In genomic region chr13:104914288-104914895, GRCm38 (mm10) we compare ENCODE assay signal across 19 mouse cellular contexts. TPM values are rescaled to one million over a fixed set of nuclear protein-coding genes. Genes with fewer than 3 reads are reported as not detected.
DNase-seq lines count a peak whose midpoint lies in the region; ATAC-seq and TF ChIP-seq lines count a peak whose summit lies in the region.
"Had no signal": no experiment of that assay in that cellular context is flagged by ENCODE, and none has a peak within 500 bp of the region (broad histone marks: within the 10 kb centered on the region; RNA-seq: fewer than 3 reads in every experiment).

No protein-coding gene starts in this region.

- no peaks in the 10 kb centered on the region for H3K9me3 ChIP-seq in forebrain, embryonic 11.5 days (ENCODE audit: control insufficient read depth, low read length)
- H3K9me3 ChIP-seq in forebrain, embryonic 16.5 days (ENCODE audit: control insufficient read depth, low read length), result no peaks in the 10 kb centered on the region
- H3K9me3 ChIP-seq in CH12.LX (replicated peaks; ENCODE audit: low read length), result peaks cover 2% of the 10 kb centered on the region
- no peaks in the 10 kb centered on the region for H3K9me3 ChIP-seq in forebrain, postnatal 0 days (ENCODE audit: low read length)
- no peaks in the 10 kb centered on the region for H3K9me3 ChIP-seq in midbrain, embryonic 15.5 days
- H3K9me3 ChIP-seq: heart, embryonic 15.5 days; limb, embryonic 10.5 days; liver, embryonic 12.5 days; stomach, embryonic 15.5 days had no signal

- H3K9ac ChIP-seq in forebrain, embryonic 11.5 days (ENCODE audit: low read length), result no peak overlapping the region
- H3K9ac ChIP-seq in forebrain, embryonic 16.5 days (replicated peaks; ENCODE audit: low read depth, low read length), result no peak overlapping the region
- no peak overlapping the region for H3K9ac ChIP-seq in CH12.LX (ENCODE audit: insufficient read depth, low read depth)
- no peak overlapping the region for H3K9ac ChIP-seq in forebrain, postnatal 0 days
- no peak overlapping the region for H3K9ac ChIP-seq in midbrain, embryonic 15.5 days
- H3K9ac ChIP-seq: heart, embryonic 15.5 days; liver, embryonic 12.5 days; stomach, embryonic 15.5 days had no signal

- no peak overlapping the region for H3K27ac ChIP-seq in forebrain, embryonic 11.5 days (ENCODE audit: low read depth, low read length)
- no peak overlapping the region for H3K27ac ChIP-seq in forebrain, embryonic 16.5 days (ENCODE audit: low read length)
- H3K27ac ChIP-seq in CH12.LX (ENCODE audit: insufficient read depth, low read depth), result no peak overlapping the region
- no peak overlapping the region for H3K27ac ChIP-seq in forebrain, postnatal 0 days (ENCODE audit: low read depth, low read length)
- H3K27ac ChIP-seq in midbrain, embryonic 15.5 days, result no peak overlapping the region
- H3K27ac ChIP-seq: heart, embryonic 15.5 days; limb, embryonic 10.5 days; liver, embryonic 12.5 days; stomach, embryonic 15.5 days had no signal

- peak; percentile 78 for TF ChIP-seq EP300 in CH12.LX (IDR thresholded peaks at IDR 0.05; ENCODE audit: low read length)

- no peak for DNase-seq in forebrain, embryonic 11.5 days (ENCODE audit: low spot score)
- DNase-seq in CH12.LX (ENCODE audit: extremely low read depth), result peak; percentile 66
- no peak for DNase-seq in forebrain, postnatal 0 days
- no peak for DNase-seq in layer of hippocampus, postnatal 14 days (ENCODE audit: low spot score in 2 of 2)
- DNase-seq in thymus, postnatal 14 days, result no peak
- DNase-seq: adrenal gland, postnatal 10 days; cerebellum, adult 8-10 months; heart, adult 18-20 months; kidney, adult 9 months; right cerebral cortex, adult 18-20 months; spleen, adult 18-20 months had no signal

- H3K79me2 ChIP-seq in CH12.LX (replicated peaks; ENCODE audit: control insufficient read depth, extremely low read depth, insufficient read depth, poor library complexity, severe bottlenecking), result no peaks in the 10 kb centered on the region

- no peak for TF ChIP-seq POLR2A in CH12.LX (IDR thresholded peaks at IDR 0.05; ENCODE audit: low read depth, low read length)

- ATAC-seq in forebrain, embryonic 11.5 days (replicated peaks; ENCODE audit: low FRiP score), result peak; percentile 24; the same call in 1 of the 2 replicates
- ATAC-seq in forebrain, embryonic 16.5 days, result no peak
- ATAC-seq in forebrain, postnatal 0 days, result peak; percentile 45; the same call in 1 of the 2 replicates
- peak; percentile 75 for ATAC-seq in midbrain, embryonic 15.5 days (replicated peaks)
- no peak for ATAC-seq in megakaryocyte progenitor cell, adult 5-6 weeks (replicated peaks; ENCODE audit: poor library complexity)
- ATAC-seq: inflammation-experienced regulatory T-cells, adult 6 months; liver, embryonic 12.5 days had no signal

- no peaks in the 10 kb centered on the region for H3K36me3 ChIP-seq in forebrain, embryonic 11.5 days (ENCODE audit: control insufficient read depth, insufficient read depth, low read length)
- no peaks in the 10 kb centered on the region for H3K36me3 ChIP-seq in forebrain, embryonic 16.5 days (ENCODE audit: control insufficient read depth, insufficient read depth)
- no peaks in the 10 kb centered on the region for H3K36me3 ChIP-seq in CH12.LX (replicated peaks in 1 of 2; ENCODE audit: control insufficient read depth in 1 of 2, insufficient read depth in 1 of 2, low read length in 1 of 2)
- H3K36me3 ChIP-seq in forebrain, postnatal 0 days (ENCODE audit: insufficient read depth), result no peaks in the 10 kb centered on the region
- H3K36me3 ChIP-seq in midbrain, embryonic 15.5 days (replicated peaks), result no peaks in the 10 kb centered on the region
- H3K36me3 ChIP-seq: heart, embryonic 15.5 days; limb, embryonic 10.5 days; liver, embryonic 12.5 days; stomach, embryonic 15.5 days had no signal

- dilution Hi-C loops in CH12.LX (cut with MboI; ENCODE audit: extremely low pct_ligation_motif_present, extremely low pct_unique_long_range_greater_than_20kb, low sequenced_read_pairs), result no loop called here

- no peak overlapping the region for H3K4me3 ChIP-seq in forebrain, embryonic 11.5 days (ENCODE audit: low read depth, low read length)
- H3K4me3 ChIP-seq in forebrain, embryonic 16.5 days (replicated peaks; ENCODE audit: low read length), result no peak overlapping the region
- no peak overlapping the region for H3K4me3 ChIP-seq in CH12.LX (replicated peaks in 1 of 3; ENCODE audit: low read depth in 2 of 3, low read length in 2 of 3, poor library complexity in 1 of 3)
- H3K4me3 ChIP-seq in forebrain, postnatal 0 days (ENCODE audit: low read depth, low read length), result no peak overlapping the region
- peak overlapping the region; percentile 15 for H3K4me3 ChIP-seq in midbrain, embryonic 15.5 days
- H3K4me3 ChIP-seq: heart, embryonic 15.5 days; limb, embryonic 10.5 days; liver, embryonic 12.5 days; stomach, embryonic 15.5 days had no signal

- no peak overlapping the region for H3K4me2 ChIP-seq in forebrain, embryonic 11.5 days (ENCODE audit: low read depth, low read length, severe bottlenecking)
- H3K4me2 ChIP-seq in forebrain, embryonic 16.5 days (ENCODE audit: low read length), result no peak overlapping the region
- no peak overlapping the region for H3K4me2 ChIP-seq in CH12.LX (ENCODE audit: insufficient read depth, low read depth, poor library complexity, severe bottlenecking)
- H3K4me2 ChIP-seq in forebrain, postnatal 0 days (ENCODE audit: low read depth), result no peak overlapping the region
- H3K4me2 ChIP-seq in midbrain, embryonic 15.5 days, result peak overlapping the region; percentile 32
- H3K4me2 ChIP-seq: heart, embryonic 15.5 days; liver, embryonic 12.5 days; stomach, embryonic 15.5 days had no signal

- TF ChIP-seq CTCF in CH12.LX (conservative IDR thresholded peaks at IDR 0.05 in 1 of 2, IDR thresholded peaks at IDR 0.05 in 1 of 2; ENCODE audit: low read depth in 2 of 2, low read length in 2 of 2), result no peak
- TF ChIP-seq CTCF in forebrain, postnatal 0 days (IDR thresholded peaks at IDR 0.05; ENCODE audit: low read depth), result no peak

- no peak for TF ChIP-seq RAD21 in CH12.LX (IDR thresholded peaks at IDR 0.05; ENCODE audit: low read depth, low read length)

- no peaks in the 10 kb centered on the region for H3K27me3 ChIP-seq in forebrain, embryonic 11.5 days (ENCODE audit: control insufficient read depth, insufficient read depth, low read length)
- no peaks in the 10 kb centered on the region for H3K27me3 ChIP-seq in forebrain, embryonic 16.5 days (replicated peaks; ENCODE audit: control insufficient read depth, insufficient read depth, low read length)
- H3K27me3 ChIP-seq in CH12.LX (replicated peaks), result no peaks in the 10 kb centered on the region
- H3K27me3 ChIP-seq in forebrain, postnatal 0 days (ENCODE audit: insufficient read depth, low read length), result no peaks in the 10 kb centered on the region
- no peaks in the 10 kb centered on the region for H3K27me3 ChIP-seq in midbrain, embryonic 15.5 days (replicated peaks)
- H3K27me3 ChIP-seq: heart, embryonic 15.5 days; liver, embryonic 12.5 days; stomach, embryonic 15.5 days had no signal

- in situ Hi-C loops in CH12.LX (cut with MboI; ENCODE audit: low pct_ligation_motif_present, low pct_unique_long_range_greater_than_20kb, low sequenced_read_pairs), result loop anchor here (5.0 to 10.0 kb wide), 2 partner anchors 50 to 102 kb away; partner anchors contain the start of gene Shisal2b

- 88% methylated on average over 17 of the region's 17 CpGs for WGBS in forebrain, embryonic 11.5 days
- WGBS in forebrain, embryonic 16.5 days, result 72% methylated on average over 17 of the region's 17 CpGs
- WGBS in forebrain, postnatal 0 days, result 79% methylated on average over 17 of the region's 17 CpGs
- 70% methylated on average over 17 of the region's 17 CpGs for WGBS in midbrain, embryonic 15.5 days

- no peaks in the 10 kb centered on the region for H3K4me1 ChIP-seq in forebrain, embryonic 11.5 days (replicated peaks; ENCODE audit: control insufficient read depth, insufficient read depth, low read length)
- no peaks in the 10 kb centered on the region for H3K4me1 ChIP-seq in forebrain, embryonic 16.5 days (replicated peaks; ENCODE audit: control insufficient read depth, insufficient read depth, low read length)
- peaks cover 0 to 16% of the 10 kb centered on the region in 2 experiments; a peak in 2 of 4 replicates for H3K4me1 ChIP-seq in CH12.LX (ENCODE audit: control insufficient read depth in 1 of 2, insufficient read depth in 2 of 2)
- H3K4me1 ChIP-seq in forebrain, postnatal 0 days (ENCODE audit: insufficient read depth), result no peaks in the 10 kb centered on the region
- 0 out of 2 replicates have a peak, but pooled peaks cover 2% of the 10 kb centered on the region for H3K4me1 ChIP-seq in midbrain, embryonic 15.5 days
- H3K4me1 ChIP-seq: heart, embryonic 15.5 days; limb, embryonic 10.5 days; liver, embryonic 12.5 days; stomach, embryonic 15.5 days had no signal

TF ChIP-seq in CH12.LX, 34 proteins besides CTCF, POLR2A, EP300 and RAD21 (continues in another document):
- TF ChIP-seq ZKSCAN1 (IDR thresholded peaks at IDR 0.05; ENCODE audit: borderline replicate concordance, low read depth, low read length) (no peak), USF2 (conservative IDR thresholded peaks at IDR 0.05; ENCODE audit: low read depth, low read length) (no peak), ZC3H11A (IDR thresholded peaks at IDR 0.05; ENCODE audit: low read depth, low read length) (no peak), MAX (IDR thresholded peaks at IDR 0.05; ENCODE audit: low read length) (no peak), HCFC1 (IDR thresholded peaks at IDR 0.05; ENCODE audit: low read depth, low read length) (no peak), PAX5 (IDR thresholded peaks at IDR 0.05; ENCODE audit: low read length) (no peak), ZMIZ1 (IDR thresholded peaks at IDR 0.05; ENCODE audit: low read depth, low read length) (no peak), RCOR1 (conservative IDR thresholded peaks at IDR 0.05; ENCODE audit: low read depth, low read length) (no peak), CHD2 (IDR thresholded peaks at IDR 0.05; ENCODE audit: low read length) (no peak), MAFK (IDR thresholded peaks at IDR 0.05; ENCODE audit: insufficient replicate concordance, low read length) (no peak), UBTF (IDR thresholded peaks at IDR 0.05; ENCODE audit: low read depth, low read length) (no peak)

RNA-seq across cellular contexts. Expression of gene Shisal2b, which starts 50.7 kb away (rescaled TPM):
- polyA plus RNA-seq in forebrain, embryonic 11.5 days (2014; fragmentation: Nextera tagmentation; extraction: Ambion mirVana), result 0.43 and 0.80 TPM in 2 replicates
- 0.48 and 0.56 TPM in 2 replicates for polyA plus RNA-seq in forebrain, embryonic 16.5 days (2015; fragmentation: Nextera tagmentation; extraction: Ambion mirVana)
- total RNA-seq in CH12.LX (2012; rRNA removed) (0.17 and 0.38 TPM in 2 replicates), CH12.LX (2014; rRNA removed) (not detected in 2 replicates)
- not detected in 2 replicates for polyA plus RNA-seq in CH12.LX (2012; ENCODE audit: insufficient read length, low read depth)
- 1.8 and 3.0 TPM in 2 replicates for total RNA-seq in forebrain, postnatal 0 days (2014; rRNA removed)
- polyA plus RNA-seq in forebrain, postnatal 0 days (2015; fragmentation: Nextera tagmentation; extraction: Ambion mirVana), result 1.7 and 2.4 TPM in 2 replicates
- 1.9 and 2.5 TPM in 2 replicates for polyA plus RNA-seq in midbrain, embryonic 15.5 days (2015; fragmentation: Nextera tagmentation; extraction: Ambion mirVana)
- not detected in 2 replicates for total RNA-seq in megakaryocyte progenitor cell, adult 5-6 weeks (2015)
- not detected in 2 replicates for total RNA-seq in megakaryocyte progenitor cell, adult 5-6 weeks (2017)
- under 1 TPM; 0.38 to 0.51 TPM for total RNA-seq in layer of hippocampus, postnatal 14 days (2021)
- total RNA-seq: adrenal gland, postnatal 10 days; heart, adult 18-20 months had no signal
- polyA plus RNA-seq: heart, embryonic 15.5 days; liver, embryonic 12.5 days had no signal

Comparison
In these comparisons a context has a peak if more than half of its experiments do, and no peak if none do; other contexts are left out.
1. ATAC-seq: peak in forebrain, embryonic 11.5 days (single experiment), forebrain, postnatal 0 days (single experiment) and midbrain, embryonic 15.5 days (single experiment); none in forebrain, embryonic 16.5 days (single experiment) and megakaryocyte progenitor cell, adult 5-6 weeks (single experiment).